Mouse (Mus musculus): ENCODE measurements around the gene Lrrc29.

The Lrrc29 gene

GRCm38 (mm10) chr8:105265128-105265527, 61.0 kb downstream of the Lrrc29 start:
- no peak for DNase-seq (ENCODE audit: low spot score in 2 of 2)

- DNase-seq (ENCODE audit: low spot score in 2 of 2): no peak
These were observed 61.8 kb downstream of the Lrrc29 start, which contains the start of the genes Tradd and Fbxl8 for GRCm38 (mm10) chr8:105264024-105264982. TSS of gene Tradd (minus strand) at chr8:105264609. TSS of gene Fbxl8 (plus strand) at chr8:105264648.

GRCm38 (mm10) chr8:105263244-105263912, 62.7 kb downstream of the Lrrc29 start:
- DNase-seq (ENCODE audit: low spot score in 2 of 2): no peak

Data from frontal cortex, postnatal 25 days (tissue).